Mouse (Mus musculus): Measurements from ENCODE around the gene Plekhd1.

DNA sequence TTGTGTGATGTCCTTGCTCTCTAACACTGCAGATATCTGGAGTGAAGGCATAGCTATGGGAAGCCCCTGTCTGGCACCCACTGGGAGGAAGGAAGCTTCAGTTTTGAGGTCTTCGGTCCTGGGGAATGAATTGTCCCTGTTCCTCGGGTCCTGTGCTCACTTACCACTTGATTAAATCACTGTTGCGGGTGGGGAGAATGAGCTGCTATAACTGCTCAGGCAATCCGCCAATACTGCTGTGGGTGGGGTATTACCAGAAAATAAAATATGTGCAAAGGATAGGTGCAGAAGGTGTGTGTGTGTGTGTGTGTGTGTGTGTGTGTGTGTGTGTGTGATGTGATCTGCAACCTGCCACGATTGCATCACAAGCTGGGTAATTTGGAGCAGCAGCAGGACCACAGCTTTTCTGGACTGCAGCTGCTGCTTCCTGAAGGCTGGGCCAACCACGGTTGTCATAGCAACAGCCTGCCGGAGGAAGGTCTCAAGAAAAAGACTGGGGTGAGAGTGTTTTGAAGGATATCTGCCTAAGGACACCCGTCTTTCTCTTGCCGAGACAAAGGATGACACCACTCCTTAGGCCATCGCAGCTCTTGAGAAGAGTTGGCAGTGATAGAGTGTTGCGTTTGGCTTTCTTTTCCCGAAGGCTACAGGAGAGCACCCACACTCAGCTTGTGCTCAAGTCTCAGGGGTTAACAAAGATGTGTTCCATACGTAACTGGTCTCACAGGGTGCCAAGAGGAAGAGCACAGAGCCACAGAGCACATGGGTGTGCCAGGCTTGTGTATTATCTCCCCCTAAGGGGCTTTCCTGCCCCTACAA lies 44.3 kb downstream of the Plekhd1 start:
- TF ChIP-seq CTCF (IDR thresholded peaks at IDR 0.05 in 2 of 3, conservative IDR thresholded peaks at IDR 0.05 in 1 of 3; ENCODE audit: control insufficient read depth in 1 of 3, insufficient read depth in 1 of 3, low read depth in 2 of 3, low read length in 3 of 3, poor library complexity in 1 of 3, severe bottlenecking in 1 of 3), result no peak
- TF ChIP-seq TBP (IDR thresholded peaks at IDR 0.05; ENCODE audit: low read depth, low read length), result no peak
- TF ChIP-seq ETS1 (IDR thresholded peaks at IDR 0.05; ENCODE audit: low read depth, low read length), result no peak
- no peak for TF ChIP-seq MAX (IDR thresholded peaks at IDR 0.05; ENCODE audit: low read length)
- TF ChIP-seq POLR2A (IDR thresholded peaks at IDR 0.05; ENCODE audit: control insufficient read depth in 1 of 2, insufficient read depth in 1 of 2, low read depth in 1 of 2, low read length in 2 of 2, poor library complexity in 1 of 2), result 0 out of 4 replicates have a peak, but pooled peaks of 1 of the 2 experiments have one; percentile 21
- no peak for TF ChIP-seq ZMIZ1 (IDR thresholded peaks at IDR 0.05; ENCODE audit: low read depth, low read length)
- TF ChIP-seq GATA1 (IDR thresholded peaks at IDR 0.05; ENCODE audit: low read depth, low read length), result no peak
- TF ChIP-seq TAL1 (IDR thresholded peaks at IDR 0.05; ENCODE audit: low read length), result no peak
- TF ChIP-seq EP300 (IDR thresholded peaks at IDR 0.05; ENCODE audit: low read depth in 1 of 2, low read length in 2 of 2), result no peak
- TF ChIP-seq USF1 (IDR thresholded peaks at IDR 0.05; ENCODE audit: low read depth, low read length), result no peak
- no peak for TF ChIP-seq SMC3 (IDR thresholded peaks at IDR 0.05; ENCODE audit: low read depth, low read length)
